Mouse (Mus musculus) right cerebral cortex, postnatal 4 days (tissue): ENCODE results near the gene Shq1.

Source experiments
- DNase-seq: peaks from one replicate; pipeline ENCODE4 v3.0.0-alpha.2; 2022

Gene Shq1

DNA sequence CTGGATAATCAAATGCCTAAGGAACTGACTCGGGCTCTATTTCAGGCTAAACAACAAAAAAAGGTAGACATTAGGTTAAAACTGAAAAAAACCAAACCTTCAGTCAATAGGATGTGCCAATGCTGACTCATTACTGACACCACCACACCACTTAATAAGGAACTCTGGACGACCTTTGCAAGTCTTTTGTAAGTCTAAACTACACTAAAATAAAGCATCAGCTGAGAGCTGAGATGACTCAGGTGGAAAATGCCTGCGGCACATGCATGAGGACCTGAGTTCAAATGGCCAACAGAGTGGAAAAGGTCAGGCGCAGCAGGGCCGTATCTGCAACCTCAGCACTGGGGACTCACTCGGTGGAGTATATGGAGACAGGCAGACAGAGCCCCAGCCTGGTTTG is 69.3 kb downstream of the Shq1 start:
- no peak for DNase-seq

DNA sequence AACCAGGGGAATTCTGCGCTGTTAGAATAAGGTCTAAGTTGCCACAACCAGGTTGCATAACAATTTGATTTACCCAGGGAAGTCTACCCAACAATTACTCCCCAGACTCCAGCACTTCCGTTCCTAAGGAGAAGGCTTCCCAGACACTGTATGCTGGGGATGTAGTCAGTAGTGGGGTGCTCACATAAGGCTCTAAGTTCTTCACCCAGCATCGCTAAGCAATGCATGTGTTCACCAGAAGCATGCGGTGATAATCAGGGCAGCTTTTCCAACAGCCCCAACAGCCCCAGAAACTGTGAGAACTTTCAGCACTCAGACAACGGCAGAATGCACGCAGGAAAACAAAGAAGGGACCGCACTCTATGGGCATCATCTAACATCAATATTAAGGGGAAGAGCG is 77.1 kb downstream of the Shq1 start:
- DNase-seq: no peak

DNA sequence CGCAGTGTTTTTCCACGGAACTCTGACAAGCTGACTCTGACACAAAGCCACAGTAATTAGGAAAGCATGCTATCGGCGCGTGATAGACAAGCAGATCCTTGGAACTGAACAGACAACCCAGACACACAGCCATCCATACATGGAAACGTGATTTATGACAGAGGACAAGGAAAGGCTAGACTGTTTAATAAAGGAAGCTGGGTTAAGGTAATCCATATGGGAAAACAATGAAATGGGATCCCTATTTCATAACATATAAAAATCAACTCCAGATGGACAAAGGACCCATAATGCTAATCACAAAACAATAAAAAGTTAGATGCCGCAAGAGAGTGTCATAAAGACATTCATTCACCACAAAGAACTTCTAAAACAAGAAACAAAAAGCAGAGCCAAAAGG is 78.0 kb downstream of the Shq1 start:
- no peak for DNase-seq

DNA sequence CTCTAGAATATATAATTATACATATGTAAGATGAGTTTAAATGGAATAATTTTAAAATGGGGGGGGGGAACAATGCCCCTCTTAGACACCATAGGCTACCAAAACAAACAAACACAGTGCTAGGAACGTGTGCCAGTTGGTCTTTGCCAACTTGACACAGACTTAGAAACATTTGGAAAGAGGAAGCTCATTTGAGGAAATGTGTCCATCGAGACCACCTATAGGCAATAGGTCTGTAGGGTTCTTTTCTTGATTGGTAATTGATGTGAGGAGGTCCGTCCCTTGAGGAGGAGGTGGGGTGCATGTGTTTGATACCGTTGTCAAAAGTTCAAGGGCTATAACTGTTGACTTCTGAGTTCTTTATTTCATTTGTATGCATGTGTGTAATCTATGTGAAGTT is 80.4 kb downstream of the Shq1 start:
- no peak for DNase-seq

DNA sequence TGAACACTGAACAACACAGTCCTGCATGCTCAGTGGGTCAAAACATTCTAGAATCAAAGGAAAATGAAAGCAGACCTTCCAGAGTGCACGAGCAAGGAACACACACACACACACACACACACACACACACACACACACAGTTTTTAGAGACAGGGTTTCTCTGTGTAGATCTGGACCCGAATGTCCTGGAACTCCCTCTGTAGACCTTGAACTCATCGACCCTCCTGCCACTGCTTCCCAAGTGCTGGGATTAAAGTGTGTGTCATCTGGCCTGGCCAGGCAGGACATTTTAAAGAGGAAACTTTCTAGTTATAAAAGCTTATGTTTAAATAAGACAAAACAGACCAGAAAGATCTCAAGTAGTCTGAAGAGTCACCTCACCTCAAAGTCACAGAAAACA is 82.1 kb downstream of the Shq1 start:
- no peak for DNase-seq

DNA sequence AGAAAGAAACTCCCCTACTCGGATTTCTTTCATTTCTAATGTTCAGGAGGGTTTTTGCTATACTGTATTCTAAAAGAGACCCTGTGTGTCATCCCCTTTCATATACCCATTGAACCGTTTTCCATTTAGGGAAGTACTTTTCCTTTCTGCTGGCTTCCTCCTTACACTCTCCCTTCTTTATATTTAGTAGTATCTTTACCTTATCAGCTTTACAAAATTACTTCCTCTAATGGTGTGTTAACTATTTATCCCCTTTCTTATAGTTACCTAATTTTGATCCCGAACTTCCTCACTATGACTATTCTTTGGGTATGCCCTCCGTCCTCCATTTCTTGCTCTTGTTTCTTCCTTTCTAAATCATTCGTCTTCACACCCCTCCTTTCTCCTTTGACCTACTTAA is 84.2 kb downstream of the Shq1 start:
- DNase-seq: no peak

DNA sequence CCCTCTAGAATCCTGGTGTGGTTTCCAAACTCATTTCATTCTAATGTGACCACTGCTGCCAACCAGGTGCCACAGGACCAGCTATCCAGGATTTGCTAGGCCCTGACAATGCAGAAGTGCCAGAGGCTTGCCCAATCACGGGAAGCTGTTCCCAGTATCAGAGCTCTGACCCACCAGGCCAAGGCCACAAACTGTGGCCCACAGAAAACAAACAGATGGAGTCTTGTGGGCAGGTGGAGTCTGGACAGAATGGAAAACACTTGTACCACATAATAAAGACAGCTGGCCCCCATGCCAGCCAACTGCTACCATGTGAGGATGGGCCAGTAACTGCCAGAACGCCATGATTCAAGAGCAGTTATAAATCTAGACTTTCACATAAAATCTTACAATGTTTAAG is 89.0 kb downstream of the Shq1 start:
- no peak for DNase-seq

DNA sequence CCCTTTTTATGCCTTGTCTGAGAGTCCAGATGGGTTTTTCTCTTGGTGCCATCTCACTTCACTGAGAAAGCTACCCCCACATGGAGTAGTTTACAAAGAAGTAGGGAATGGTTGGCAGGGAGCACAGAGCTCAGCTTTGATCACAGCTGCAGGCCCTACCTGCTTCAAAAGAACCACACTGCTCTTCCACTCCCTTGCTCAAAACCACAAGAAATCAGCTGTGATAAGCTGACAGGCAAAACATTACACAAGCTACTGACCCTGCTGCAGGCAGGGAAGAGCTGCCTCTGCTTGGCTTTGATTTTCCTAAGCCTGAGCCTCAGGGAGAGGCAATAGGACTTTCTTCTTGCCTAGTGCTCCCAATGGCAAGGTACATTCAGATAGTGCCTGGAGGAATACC is 89.9 kb downstream of the Shq1 start:
- DNase-seq: no peak

DNA sequence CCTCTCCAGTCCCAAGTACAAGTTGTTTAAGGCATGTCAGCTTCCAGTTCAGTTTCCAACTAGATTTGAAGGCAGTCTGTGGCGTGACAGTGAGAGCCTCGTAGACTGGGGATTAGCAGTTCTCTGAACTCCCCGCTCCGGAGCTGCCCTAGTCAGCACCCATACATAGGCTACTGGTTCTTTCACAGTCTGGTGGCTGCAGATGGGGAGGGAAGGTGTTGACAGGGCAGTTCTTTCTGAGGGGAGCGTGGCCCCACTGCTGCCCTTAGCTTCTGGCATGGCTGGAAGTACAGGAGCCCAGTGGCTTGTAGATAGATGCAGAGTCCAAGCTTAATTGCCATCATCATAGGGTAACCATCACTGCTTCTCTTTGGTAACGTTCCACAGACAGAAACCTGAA is 93.4 kb downstream of the Shq1 start:
- DNase-seq: no peak

DNA sequence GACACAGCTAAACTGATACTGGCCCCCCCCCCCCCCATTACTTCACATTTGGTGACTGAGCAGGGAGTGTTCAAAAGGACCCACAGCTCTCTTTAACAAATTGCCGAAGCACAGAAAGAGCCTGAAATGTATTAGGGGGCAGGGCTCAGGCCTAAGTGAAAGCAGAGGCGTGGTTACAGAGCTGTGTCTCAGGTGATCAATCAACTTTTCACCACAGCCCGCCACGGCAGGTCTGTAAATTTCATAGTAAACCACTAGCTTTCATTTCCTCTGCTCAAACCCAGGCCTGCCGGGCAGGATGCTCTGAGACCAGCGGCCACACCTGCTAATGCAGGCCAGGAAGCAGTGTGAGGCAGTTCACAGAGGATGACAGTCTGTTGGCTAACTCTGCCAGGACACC is 94.8 kb downstream of the Shq1 start:
- DNase-seq: no peak

DNA sequence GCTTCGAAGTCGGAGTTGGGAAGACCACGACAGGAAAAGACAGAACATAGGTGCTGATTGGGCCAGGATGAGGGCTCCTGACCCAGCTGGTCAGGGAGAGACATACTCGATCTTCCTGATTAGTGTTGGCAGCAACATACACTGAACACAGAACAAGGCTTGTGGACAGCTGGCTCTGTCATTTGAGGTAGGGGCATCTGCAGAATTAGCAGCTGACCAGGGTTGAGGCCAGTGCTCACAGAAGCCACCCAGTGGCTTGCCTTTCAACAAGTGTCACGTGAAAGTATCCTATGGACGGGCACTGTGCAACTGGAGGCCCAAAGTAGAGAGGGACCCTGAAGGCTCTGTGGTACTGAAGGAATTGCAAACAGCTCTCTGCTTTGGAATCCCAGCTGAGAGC is 104.2 kb downstream of the Shq1 start:
- DNase-seq: no peak

DNA sequence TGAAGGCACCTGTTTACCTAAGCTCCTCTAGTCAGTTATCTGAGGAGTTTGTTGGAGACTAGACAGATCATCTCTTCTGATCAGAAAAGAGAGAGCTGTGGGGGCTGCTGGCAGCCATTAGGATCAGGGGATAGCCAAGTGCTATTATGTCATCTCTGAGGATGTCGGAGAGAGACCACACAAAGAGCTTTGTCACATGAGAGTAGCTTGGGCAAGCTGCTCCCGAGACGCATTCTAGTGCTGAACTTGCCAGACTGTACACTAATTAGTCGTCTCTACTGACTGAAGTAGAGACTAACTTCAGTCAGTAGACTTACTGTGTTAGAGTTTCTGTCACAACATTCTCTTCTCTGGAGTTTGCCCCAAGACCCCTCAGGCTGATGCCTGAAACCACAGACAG is 106.4 kb downstream of the Shq1 start:
- no peak for DNase-seq

DNA sequence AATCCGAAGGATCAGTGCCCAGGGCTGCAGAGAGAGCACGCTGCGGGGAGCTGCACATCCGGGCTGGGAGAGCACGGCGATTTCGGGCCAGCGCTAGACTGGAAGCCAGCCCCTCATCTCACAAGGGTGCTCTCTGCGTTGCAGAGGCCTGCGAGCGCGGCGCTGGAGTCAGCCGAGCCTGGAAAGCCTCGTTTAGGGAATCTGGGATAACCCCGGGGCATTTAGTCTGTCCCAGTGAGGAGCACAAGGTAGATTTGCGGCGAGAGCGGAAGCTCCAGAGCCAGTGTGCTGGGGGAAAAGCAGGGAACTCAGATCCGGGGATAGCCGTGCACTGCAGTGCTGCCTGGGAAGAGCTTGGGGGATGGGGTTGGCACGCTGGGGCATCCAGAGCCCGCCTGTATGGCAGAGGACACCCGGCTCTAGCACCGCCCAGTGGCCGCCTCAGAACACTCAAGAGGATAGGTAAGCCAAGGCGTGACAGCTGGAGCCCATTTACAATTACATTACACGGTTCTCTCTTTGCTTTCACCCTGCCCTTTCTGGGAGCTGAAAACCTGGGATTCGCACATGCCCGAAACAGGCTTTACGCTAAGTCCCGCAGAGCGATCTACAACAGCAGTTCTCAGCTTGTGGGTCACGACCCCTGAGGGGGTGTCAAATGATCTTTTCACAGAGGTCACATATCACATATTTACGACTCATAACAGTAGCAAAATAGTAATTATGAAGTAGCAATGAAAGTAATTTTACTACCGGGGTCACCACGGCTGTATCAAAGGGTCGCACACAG is 107.2 kb downstream of the Shq1 start:
- peak; percentile 83 for DNase-seq

DNA sequence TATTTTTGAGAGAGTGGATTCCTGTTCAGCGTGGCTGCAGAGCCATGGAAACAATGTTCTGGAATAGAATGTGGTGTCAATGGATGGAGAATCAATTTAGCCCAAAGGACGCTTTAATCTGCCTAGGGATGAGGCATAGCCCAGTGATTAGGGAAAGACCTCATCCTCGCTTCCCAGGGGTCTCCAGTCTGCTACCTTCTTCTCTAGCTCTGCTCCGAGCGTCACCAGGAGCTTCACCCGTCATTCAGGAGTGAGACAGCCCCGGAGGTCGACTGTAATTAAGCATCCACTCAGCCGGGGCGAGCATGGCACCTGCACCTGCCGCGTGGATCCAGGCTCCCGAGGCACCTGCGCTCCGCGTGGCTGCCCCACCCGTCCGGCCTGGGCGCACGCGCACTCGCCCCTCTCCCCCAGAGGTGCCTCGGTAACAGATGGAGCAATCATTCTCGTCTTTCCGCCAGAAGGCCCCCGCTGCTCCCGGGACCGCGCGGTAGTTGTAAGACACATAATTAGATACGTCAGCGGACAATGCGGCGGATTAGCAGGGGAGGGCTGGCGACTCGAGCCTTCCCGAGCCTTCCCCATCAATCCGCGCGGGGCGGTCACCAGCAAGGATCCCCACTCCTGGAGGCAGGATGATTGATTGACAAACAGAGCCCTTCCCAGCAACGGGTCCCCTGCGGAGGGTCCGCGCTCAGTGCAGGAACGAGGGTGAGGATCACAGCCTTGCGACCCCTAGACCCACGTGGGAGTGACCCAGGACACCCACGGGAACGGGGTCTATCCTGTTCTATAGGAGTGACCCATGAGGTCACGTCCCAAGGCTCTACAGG is 108.0 kb downstream of the Shq1 start:
- peak; percentile 74 for DNase-seq

DNA sequence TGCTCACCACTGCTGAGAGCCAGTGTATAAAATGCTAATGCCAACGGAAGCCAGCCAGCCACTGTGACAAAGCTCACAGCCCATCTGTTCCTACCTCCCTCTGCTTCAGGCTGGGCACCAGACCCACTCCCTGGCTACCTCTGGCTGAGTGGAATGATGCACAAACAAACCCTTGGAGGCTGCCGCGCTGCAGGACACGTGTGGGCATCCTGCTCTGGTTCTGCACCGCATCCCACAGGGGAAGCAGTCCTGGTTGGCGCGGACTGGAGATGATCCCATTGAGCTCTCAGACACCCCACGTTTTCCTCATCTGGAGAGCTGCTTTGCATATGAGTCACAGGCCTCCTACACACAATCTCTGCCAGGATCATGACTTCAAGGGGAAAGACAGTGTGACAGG is 112.9 kb downstream of the Shq1 start:
- peak; percentile 23 for DNase-seq

DNA sequence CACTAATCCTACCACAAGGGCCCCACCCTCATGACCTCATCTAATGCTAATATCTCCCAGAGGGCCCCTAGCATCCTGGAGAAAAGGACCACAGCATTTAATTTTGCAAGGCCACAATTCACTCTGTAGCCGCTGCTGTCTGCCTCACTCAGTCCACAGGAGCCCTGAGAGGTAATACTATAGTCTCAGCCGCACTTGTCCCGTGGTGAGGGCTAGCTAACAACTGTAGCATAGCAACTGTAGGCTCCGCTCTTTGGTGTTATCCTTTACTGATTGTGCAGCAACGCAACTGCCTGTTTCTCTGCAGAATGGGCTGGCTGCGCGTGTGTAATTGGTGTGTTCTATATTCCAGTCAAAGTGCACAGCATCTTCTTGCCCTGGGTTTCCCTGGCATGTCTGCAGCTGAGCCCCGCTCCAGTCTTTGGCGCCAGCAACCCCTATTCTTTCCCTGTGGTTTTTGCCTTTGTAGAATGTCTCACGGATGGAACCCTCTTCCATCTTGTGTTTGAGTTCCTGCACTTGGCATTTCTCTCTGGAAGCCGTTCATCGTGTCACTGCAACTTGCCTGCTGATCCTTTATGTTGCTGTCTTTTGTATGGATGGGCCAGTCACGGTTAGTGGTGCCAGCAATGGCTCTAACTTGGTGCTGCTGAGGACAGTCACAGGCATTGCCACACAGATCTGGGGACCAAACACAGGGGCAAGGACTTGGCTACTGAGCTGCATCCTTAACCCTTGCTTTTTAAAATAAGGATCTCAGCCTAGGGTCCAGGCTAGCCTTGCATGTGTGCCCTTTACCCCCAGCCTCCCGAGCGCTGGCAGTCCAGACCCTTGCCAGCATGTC is 128.6 kb downstream of the Shq1 start:
- no peak for DNase-seq

DNA sequence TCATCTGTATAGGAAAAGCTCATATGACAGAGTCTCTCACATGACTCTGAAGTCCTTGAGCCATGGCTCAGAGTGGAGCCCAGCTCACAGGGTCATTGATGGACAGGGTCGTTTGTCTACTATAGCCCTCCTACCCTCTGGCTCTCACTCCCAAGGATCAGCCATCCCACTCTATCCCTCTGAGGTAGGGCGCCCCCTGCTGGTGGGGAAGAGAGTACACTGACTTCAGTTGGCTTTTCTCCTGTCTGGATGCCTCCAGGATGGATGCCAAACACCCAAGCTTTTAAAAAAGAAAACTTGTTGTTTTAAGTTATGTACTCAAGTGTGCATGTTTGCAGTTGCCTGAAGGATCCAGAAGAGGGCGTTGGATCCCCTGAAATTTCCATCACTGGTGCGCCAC is 131.3 kb downstream of the Shq1 start:
- no peak for DNase-seq

DNA sequence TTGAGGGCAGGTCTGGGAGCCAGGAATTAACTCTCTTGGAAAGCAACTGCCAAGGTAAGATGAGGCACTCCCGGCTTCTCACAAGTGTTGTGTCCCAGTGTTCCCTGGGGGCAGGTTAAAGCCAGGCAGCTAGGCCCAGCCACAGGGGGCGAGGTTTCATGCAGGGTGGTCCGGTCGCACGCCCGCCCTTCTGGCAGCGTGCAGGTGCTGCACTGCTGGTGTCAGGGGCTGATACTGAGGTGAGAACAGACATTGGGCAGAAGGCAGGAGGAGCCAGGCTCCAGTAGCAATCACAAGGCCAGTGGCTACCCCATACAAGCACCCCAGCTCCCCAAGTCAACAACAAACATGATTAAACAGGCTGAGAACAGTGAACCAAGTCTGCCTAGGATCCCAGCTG is 132.4 kb downstream of the Shq1 start:
- no peak for DNase-seq

DNA sequence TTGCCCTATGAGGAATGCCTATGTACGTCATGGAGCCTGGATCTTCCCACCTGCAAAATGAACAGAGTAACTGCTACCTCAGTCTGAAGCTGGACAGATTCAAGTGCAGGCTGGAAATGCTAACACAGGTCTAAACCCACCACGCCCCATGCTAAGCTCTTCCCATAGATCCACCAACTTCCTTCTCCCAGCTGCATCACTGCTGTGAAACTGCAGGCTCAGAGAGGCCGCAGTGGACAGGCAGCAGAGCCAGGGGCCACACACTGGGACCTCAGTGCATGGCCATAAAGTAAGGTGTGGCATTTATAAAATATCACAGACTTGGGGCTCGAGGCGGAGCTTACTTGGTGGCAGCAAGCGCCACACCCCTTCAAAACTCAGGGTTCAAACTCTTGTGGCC is 133.0 kb downstream of the Shq1 start:
- DNase-seq: no peak

DNA sequence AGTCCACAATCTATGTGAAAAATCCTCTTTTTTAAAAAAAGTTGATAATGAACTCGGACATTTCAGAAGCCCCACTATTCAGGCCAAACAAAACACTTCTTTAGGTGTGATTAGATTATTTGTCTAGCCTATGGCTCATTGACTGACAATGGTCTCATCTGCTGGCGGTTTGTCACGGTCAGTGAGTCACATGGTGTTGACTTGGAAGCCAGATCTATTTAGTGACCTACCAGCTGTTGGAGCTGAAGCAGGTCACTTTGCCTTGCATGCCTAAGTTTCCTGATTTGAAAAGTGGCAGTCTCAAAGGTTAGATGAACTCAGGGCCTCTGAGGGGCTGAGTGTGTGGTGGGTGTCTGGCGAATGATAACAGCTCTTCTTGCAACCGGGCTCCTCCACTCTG is 133.9 kb downstream of the Shq1 start:
- DNase-seq: no peak

DNA sequence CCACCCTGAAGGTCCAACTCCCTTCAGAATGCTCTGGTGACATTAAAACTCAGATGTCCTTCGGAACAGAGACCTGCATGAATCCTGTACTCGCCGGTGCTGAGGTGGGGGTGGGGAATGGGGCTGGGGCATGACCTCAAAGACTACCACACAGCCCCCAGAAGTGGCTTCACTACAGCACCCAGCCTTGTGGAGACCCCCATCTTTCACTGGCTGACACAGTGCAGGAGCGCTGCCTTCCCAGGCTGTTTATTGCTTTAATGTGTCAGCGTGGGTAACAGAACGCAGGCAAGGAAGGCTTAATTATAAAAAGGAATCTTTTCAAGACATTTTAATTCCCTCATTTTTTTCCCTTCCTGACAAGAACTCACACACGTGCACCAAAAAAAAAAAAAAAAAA is 137.6 kb downstream of the Shq1 start:
- DNase-seq: no peak

DNA sequence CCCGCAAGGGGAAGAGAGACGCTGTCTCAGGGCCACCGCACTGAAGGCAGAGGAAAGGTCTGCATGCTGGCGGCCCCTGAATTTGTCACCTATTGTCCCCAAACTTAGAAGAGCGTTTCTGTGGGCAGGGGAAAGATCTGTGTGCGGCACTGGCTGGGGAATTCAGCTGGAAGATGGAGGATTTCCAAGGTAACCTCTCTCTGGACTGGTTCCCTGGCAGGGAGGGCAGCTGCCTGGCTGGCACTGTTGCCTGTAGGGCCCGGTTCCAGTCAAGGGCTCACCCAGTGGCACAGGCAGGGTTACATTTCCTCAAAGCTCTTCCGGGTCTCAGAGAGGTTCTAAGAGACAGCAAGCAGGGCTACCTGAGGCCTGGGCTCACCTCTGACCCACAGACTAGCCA is 138.6 kb downstream of the Shq1 start:
- no peak for DNase-seq

DNA sequence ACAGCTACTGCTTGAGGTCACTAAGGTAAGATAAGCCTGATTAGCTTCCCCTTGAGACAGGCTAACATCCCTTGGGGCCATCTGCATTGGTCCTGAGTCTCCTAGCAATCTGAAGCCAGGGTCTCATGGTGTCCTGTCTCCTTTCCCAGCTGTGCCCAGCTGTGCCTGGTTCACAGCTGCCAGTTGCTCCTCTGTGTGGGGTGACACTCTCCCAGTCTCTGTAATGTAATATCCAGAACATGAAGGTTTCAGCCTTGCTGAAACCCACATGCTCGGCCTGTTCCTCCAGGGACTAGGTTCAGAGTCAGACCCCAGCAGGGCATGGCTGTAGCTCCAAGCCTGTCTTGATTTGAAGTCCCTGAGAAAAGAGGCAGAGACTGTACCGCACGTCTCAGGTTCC is 141.3 kb downstream of the Shq1 start:
- no peak for DNase-seq

DNA sequence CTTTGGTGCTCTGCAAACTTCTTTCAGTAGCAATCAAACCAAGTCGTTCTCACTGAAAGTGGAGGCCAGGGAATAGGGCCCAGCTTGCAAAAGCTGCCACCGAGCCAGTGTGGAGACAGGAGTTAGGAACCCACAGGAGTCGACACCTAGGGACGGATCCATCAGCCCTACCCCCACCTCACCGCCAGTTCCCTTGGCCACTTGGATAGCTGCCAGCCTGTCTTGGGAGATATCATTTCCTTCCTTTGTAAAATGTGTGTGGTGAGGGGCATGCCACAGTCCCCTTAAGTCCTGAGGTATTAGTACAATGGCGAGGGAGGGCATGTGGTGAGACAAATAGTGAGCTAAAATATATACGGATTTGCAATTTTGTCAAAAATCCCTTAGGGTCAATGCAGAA is 142.4 kb downstream of the Shq1 start:
- no peak for DNase-seq
